Mouse (Mus musculus): ENCODE results near the gene Khdc1a. TPM values are rescaled to one million over a fixed set of nuclear protein-coding genes. Genes with fewer than 3 reads are reported as not detected.

Gene Khdc1a
- not detected for polyA plus RNA-seq (2014; fragmentation: Illumina TruSeq; extraction: RNeasy Lipid Tissue Mini Kit (QIAGEN cat#74804); ENCODE audit: low read depth, low replicate concordance)

DNA sequence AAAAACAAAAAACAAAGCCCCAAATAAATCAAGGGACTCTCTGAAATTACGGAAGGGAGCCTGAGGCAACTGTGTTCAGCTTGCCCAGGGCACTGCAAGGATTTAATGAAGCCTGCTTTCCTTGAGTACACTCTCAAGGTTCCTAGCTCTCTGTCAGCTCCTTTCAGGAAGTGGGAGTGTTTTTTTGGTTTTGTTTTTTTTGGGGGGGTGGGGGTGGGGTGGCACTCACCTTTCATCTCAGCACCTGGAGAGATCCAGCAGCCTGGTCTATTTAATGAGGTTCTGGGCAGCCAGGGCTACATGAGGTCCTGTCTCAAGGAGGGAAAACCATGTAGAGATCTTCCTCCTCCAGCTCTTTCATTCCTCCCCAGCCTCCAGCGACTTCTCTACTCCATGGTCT, at the start of gene Khdc1a:
Gene Khdc1a, plus strand, starts transcription at position 301 of the 400 bp plus-strand sequence.

GRCm38 (mm10) chr1:21368031-21368430, 18.6 kb downstream of the Khdc1a start, which contains the start of gene Khdc1c:
Khdc1c (plus strand) TSS chr1:21368331.

DNA sequence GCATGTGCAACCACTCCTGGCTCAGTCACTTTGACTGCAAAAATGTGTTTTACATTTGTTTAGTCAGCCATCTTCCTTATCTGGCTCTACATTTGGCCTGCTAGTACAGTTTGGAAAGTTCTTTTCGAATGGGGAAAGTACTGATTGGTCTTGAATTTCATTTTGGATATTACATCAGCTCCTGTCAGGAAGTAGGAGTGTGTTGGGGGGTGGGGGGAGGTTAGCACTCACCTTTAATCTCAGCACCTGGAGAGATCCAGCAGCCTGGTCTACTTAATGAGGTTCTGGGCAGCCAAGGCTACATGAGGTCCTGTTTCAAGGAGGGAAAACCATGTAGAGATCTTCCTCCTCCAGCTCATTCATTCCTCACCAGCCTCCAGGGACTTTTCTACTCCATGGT, 33.8 kb downstream of the Khdc1a start, which contains the start of gene Khdc1b:
Gene Khdc1b, plus strand, starts transcription at position 301 of the 400 bp plus-strand sequence.

Other genes starting within 250 kb of the Khdc1a start
- gene Tmem14a, start 131.1 kb upstream of the Khdc1a start, polyA plus RNA-seq (2014; fragmentation: Illumina TruSeq; extraction: RNeasy Lipid Tissue Mini Kit (QIAGEN cat#74804); ENCODE audit: low read depth, low replicate concordance): 19.5 TPM
- gene Gsta3, start 109.1 kb upstream of the Khdc1a start, polyA plus RNA-seq (2014; fragmentation: Illumina TruSeq; extraction: RNeasy Lipid Tissue Mini Kit (QIAGEN cat#74804); ENCODE audit: low read depth, low replicate concordance): 65.0 TPM
- gene Khdc1c, start 18.7 kb downstream of the Khdc1a start, polyA plus RNA-seq (2014; fragmentation: Illumina TruSeq; extraction: RNeasy Lipid Tissue Mini Kit (QIAGEN cat#74804); ENCODE audit: low read depth, low replicate concordance): not detected
- not detected for gene Khdc1b, start 33.9 kb downstream of the Khdc1a start, polyA plus RNA-seq (2014; fragmentation: Illumina TruSeq; extraction: RNeasy Lipid Tissue Mini Kit (QIAGEN cat#74804); ENCODE audit: low read depth, low replicate concordance)